Mouse (Mus musculus) midbrain, embryonic 16.5 days (tissue): ENCODE results near the gene Ablim1. TPM values are rescaled to one million over a fixed set of nuclear protein-coding genes. Genes with fewer than 3 reads are reported as not detected.

Experiments
- ATAC-seq: fragments of 200-750 bp; cut with Nextera tagmentation; 2 replicates; pipeline ENCODE4 v1.8.0; 2017; ENCODE audit warnings: moderate TSS enrichment
- H3K27ac ChIP-seq: fragments of 300-500 bp; sonication (generic); 2 replicates; pipeline ENCODE4 v1.5.1; 2014; ENCODE audit warnings: mild to moderate bottlenecking, low read length, mixed read lengths
- H3K27me3 ChIP-seq: fragments of 300-500 bp; sonication (generic); 2 replicates; pipeline ENCODE4 v1.6.1; 2014; ENCODE audit warnings: low read depth, low read length, mixed read lengths; ENCODE audit not compliant: control insufficient read depth, insufficient read depth
- H3K36me3 ChIP-seq: fragments of 300-500 bp; sonication (generic); 2 replicates; pipeline ENCODE4 v1.6.1; 2014; ENCODE audit warnings: mild to moderate bottlenecking, low read length, moderate library complexity, mixed read lengths; ENCODE audit not compliant: control insufficient read depth, insufficient read depth
- H3K4me1 ChIP-seq: fragments of 300-500 bp; sonication (generic); 2 replicates; pipeline ENCODE4 v1.6.1; 2014; ENCODE audit warnings: mild to moderate bottlenecking, low read length, mixed read lengths; ENCODE audit not compliant: control insufficient read depth, insufficient read depth
- H3K4me2 ChIP-seq: fragments of 300-500 bp; sonication (generic); 2 replicates; pipeline ENCODE4 v1.6.1; 2014; ENCODE audit warnings: mild to moderate bottlenecking, low read length, mixed read lengths
- H3K4me3 ChIP-seq: fragments of 300-500 bp; sonication (generic); 2 replicates; pipeline ENCODE4 v1.5.1; 2014; ENCODE audit warnings: low read depth, mild to moderate bottlenecking, low read length, moderate library complexity, mixed read lengths
- H3K9ac ChIP-seq: fragments of 300-500 bp; sonication (generic); 2 replicates; pipeline ENCODE4 v1.6.1; 2014; ENCODE audit warnings: low read depth, low read length, mixed read lengths
- H3K9me3 ChIP-seq: fragments of 300-500 bp; sonication (generic); replicated peaks from 2 replicates; pipeline ENCODE4 v1.6.1; 2014; ENCODE audit warnings: mild to moderate bottlenecking, low read length, mixed read lengths; ENCODE audit not compliant: control insufficient read depth, poor library complexity, severe bottlenecking
- WGBS: fragments of 180-500 bp; shearing (Covaris S2); extraction: QIAGEN DNeasy Blood & Tissue Kit; methylation state at CpG from one replicate; pipeline ENCODE4 v1.1.7; 2014; 5-methylcytosine and 5-hydroxymethylcytosine counted together
- polyA plus RNA-seq: library from polyadenylated mRNA; unstranded; fragments of >200 nt; fragmentation: Nextera tagmentation; extraction: Ambion mirVana; gene quantifications from 2 replicates; pipeline ENCODE4 v1.2.1, GENCODE M21; 2015

The Ablim1 gene
- polyA plus RNA-seq, 1 experiment from 2014 or later: 66.2 TPM

GRCm38 (mm10) chr19:56983757-56984156 is 331.0 kb downstream of the Ablim1 start:
- H3K36me3 ChIP-seq: no peaks in the 10 kb centered on the region
- no peak overlapping the region for H3K27ac ChIP-seq
- H3K9me3 ChIP-seq: no peaks in the 10 kb centered on the region
- WGBS: 52% methylated on average over 10 of the region's 10 CpGs
- no peak overlapping the region for H3K4me3 ChIP-seq
- no peaks in the 10 kb centered on the region for H3K4me1 ChIP-seq
- ATAC-seq: no peak
- H3K27me3 ChIP-seq: no peaks in the 10 kb centered on the region
- H3K9ac ChIP-seq: no peak overlapping the region
- H3K4me2 ChIP-seq: no peak overlapping the region

Other genes starting within 250 kb of the Ablim1 start
- 12.6 and 13.1 TPM in 2 replicates for gene Fam160b1, start 45.8 kb upstream of the Ablim1 start, polyA plus RNA-seq
- 15.5 and 17.3 TPM in 2 replicates for gene Trub1, start 138.0 kb upstream of the Ablim1 start, polyA plus RNA-seq